Mouse (Mus musculus) lung, adult 2 months (tissue): ENCODE results near the gene Chrm5.

Experiments used
- CTCF ChIP-seq: fragments of 200-500 bp; IDR thresholded peaks from 2 replicates; pipeline ENCODE4 v1.5.1; 2011; ENCODE audit warnings: mild to moderate bottlenecking, low read length, control low read depth; ENCODE audit not compliant: insufficient read depth
- POLR2A ChIP-seq: fragments of 200-500 bp; IDR thresholded peaks from 2 replicates; pipeline ENCODE4 v1.6.1; 2011; ENCODE audit warnings: low read depth, mild to moderate bottlenecking, control low read depth, low read length, borderline replicate concordance; ENCODE audit errors: extremely low read depth

DNA sequence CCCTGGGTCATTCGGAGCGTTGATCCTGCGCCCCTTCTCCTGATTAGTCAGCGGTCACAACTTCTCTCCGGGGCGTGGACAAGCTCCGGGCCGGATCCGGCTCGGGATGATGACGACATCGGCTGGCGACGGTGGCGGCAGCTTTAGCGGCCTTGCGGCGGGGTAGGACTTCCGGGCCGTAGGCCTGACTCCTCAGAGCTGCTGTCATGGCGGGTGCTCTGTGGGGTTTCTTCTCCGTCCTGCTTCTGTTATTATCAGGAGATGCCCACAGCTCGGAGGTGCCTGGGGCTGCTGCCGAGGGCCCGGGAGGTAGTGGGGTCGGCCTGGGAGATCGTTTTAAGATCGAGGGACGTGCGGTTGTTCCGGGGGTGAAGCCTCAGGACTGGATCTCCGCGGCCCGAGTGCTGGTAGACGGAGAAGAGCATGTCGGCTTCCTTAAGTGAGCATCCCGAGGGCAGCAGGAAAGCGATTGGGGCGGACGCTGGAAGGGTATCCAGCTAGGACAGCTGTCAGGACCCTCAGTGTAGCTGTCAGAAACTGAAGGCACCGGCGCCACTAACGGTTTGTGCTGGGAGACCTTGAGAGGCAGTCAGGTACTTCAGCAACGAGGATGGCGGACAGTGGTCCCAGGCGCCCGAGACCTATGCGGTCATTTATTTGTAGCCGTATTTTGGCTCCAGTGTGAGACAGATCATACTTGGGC is 25.6 kb downstream of the Chrm5 start, which contains the start of gene Emc7:
- TF ChIP-seq CTCF (no peak), POLR2A (peak; percentile 90)
